Mouse (Mus musculus): ENCODE measurements around the gene Scamp2.
A peak's percentile ranks its signal among the peaks of the same experiment; 100 is the strongest.

Gene Scamp2

DNA sequence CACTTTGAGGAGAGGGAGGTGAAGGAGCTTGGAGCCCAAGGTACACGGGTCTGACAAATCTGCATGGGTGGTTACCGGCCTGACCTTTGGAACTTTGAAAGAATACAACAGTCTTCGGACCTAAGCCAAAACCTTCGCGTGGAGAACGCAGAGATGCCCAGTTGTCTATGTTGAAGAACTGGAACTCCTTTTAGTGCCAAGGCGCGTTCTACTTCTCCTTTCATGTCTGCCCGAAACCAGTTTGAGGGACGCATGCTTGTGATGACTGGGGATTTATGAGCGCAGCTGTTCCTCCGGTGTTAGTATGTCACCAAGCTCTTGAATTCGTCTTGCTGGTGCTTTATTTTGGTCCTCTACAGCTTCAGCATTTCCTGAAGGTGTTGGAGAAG, 962 bp downstream of the Scamp2 start:
- DNase-seq (ENCODE audit: low read depth, low spot score), result peak; percentile 77
- Histone ChIP-seq H3K36me3 (ENCODE audit: control insufficient read depth, insufficient read depth, low read length, poor library complexity, severe bottlenecking) (no peaks in the 10 kb centered on the region), H3K27me3 (ENCODE audit: control insufficient read depth, insufficient read depth, low read length, poor library complexity, severe bottlenecking) (no peaks in the 10 kb centered on the region)

DNA sequence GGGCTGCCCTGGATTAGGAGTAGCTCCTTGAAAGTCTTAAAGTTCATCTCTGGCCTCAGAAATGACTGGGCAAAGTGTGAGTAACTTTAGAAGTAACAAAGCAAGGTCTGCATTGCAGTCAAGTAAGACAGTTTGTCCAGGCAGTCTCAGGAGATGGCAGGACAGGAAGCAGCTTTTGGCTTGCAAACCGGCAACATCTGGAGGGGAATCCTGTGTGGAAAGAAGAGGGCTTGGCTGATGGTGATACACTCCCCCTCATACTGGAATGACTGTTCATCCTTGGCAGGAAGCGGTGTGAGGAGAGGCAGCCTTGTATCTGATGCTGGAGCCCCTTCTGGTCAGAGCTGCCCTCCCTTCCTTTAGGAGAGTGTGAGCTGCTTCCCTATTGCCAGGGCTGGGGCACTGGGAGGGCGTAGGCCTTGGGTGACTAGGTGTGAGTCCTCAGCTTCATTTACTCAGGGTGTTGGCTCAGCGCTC, 2.2 kb downstream of the Scamp2 start:
- no peaks in the 10 kb centered on the region for H3K27me3 ChIP-seq (ENCODE audit: control insufficient read depth, insufficient read depth, low read length, poor library complexity, severe bottlenecking)
- no peak for DNase-seq (ENCODE audit: low read depth, low spot score)
- peaks cover 4% of the 10 kb centered on the region for H3K36me3 ChIP-seq (ENCODE audit: control insufficient read depth, insufficient read depth, low read length, poor library complexity, severe bottlenecking)

DNA sequence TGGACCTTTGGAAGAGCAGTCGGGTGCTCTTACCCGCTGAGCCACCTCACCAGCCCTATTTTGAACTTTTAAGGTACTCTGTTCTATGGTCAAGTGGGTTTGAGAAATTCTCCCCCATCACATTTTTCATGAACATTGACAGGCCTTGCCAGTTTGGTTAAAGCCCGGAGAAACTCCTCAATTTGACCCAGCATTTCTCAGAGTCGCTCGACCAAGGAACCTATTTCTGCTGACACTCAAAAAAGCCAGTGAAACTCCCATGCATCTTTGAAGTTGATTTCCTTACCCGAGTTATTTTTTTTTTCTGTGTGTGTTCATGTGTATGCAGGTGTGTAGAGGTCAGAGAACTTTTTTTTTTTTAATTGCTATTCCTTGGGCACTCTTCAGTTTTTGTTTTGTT, 3.9 kb downstream of the Scamp2 start:
- Histone ChIP-seq H3K36me3 (ENCODE audit: control insufficient read depth, insufficient read depth, low read length, poor library complexity, severe bottlenecking) (peaks cover 7% of the 10 kb centered on the region), H3K27me3 (ENCODE audit: control insufficient read depth, insufficient read depth, low read length, poor library complexity, severe bottlenecking) (no peaks in the 10 kb centered on the region)
- no peak for DNase-seq (ENCODE audit: low read depth, low spot score)

DNA sequence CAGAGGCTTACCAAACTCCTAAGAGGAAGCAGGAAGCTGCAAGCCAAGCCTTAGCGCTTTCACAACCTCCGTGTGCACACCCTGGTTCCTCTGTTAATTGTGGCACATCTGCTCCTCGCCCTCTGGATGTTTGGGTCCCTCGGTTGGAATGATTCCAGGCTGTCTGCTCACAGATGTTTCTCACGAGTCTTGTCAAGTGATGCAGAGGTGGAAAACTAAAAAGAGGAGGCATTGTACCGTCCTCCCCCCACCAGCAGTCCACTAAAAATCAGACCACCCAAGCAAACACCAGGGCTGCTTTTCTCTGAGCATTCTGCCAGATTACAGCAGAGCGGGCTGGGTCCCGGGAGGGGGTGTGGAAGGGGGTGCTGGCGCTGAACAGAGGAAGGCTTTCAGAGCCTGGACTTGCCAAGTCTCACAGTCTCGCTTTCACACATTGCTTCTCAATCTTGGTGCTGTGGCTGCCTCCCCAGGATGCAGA, 5.0 kb downstream of the Scamp2 start:
- no peaks in the 10 kb centered on the region for H3K27me3 ChIP-seq (ENCODE audit: control insufficient read depth, insufficient read depth, low read length, poor library complexity, severe bottlenecking)
- DNase-seq (ENCODE audit: low read depth, low spot score), result peak; percentile 24
- H3K36me3 ChIP-seq (ENCODE audit: control insufficient read depth, insufficient read depth, low read length, poor library complexity, severe bottlenecking), result peaks cover 7% of the 10 kb centered on the region

DNA sequence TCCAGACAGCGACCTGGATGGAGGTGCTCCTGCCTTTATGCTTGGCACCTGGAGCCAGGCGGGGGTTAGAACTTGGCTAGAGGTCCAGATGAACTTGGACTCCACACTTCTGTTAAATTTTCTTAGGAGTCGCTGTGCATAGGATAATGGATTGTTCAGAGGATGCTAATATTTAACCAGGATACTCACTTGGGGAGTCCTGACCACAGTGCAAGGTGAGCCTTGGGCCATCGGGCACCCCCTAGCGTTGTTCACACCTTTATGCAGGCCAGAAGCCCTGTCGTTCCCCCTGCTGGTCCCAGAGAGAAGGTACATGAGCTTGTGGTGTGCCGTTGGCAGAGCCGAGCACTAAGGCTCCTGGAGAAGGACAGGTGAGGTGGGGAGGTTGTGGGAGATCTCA, 6.1 kb downstream of the Scamp2 start:
- Histone ChIP-seq H3K27me3 (ENCODE audit: control insufficient read depth, insufficient read depth, low read length, poor library complexity, severe bottlenecking) (no peaks in the 10 kb centered on the region), H3K36me3 (ENCODE audit: control insufficient read depth, insufficient read depth, low read length, poor library complexity, severe bottlenecking) (peaks cover 7% of the 10 kb centered on the region)
- DNase-seq (ENCODE audit: low read depth, low spot score), result no peak

DNA sequence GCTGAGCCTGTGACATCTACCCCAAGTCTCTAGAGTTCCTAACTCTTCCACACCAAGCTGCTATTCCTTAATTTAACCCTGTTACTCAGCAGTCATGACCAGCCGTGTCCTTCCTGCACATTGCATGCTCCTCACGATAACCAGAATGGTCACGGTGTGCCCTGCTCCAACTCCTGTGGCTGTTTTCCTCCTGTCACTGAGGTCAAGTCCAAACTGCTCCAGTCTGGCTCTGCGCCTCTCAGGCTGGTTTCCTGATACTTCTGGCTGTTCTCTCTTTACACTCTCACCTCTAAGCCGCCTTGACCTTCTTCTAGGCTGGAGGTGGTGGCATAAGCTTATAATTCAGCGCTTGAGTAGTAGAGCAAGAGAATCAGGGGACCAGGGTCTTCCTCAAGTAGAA, 7.8 kb downstream of the Scamp2 start:
- Histone ChIP-seq H3K36me3 (ENCODE audit: control insufficient read depth, insufficient read depth, low read length, poor library complexity, severe bottlenecking) (peaks cover 7% of the 10 kb centered on the region), H3K27me3 (ENCODE audit: control insufficient read depth, insufficient read depth, low read length, poor library complexity, severe bottlenecking) (no peaks in the 10 kb centered on the region)
- no peak for DNase-seq (ENCODE audit: low read depth, low spot score)

DNA sequence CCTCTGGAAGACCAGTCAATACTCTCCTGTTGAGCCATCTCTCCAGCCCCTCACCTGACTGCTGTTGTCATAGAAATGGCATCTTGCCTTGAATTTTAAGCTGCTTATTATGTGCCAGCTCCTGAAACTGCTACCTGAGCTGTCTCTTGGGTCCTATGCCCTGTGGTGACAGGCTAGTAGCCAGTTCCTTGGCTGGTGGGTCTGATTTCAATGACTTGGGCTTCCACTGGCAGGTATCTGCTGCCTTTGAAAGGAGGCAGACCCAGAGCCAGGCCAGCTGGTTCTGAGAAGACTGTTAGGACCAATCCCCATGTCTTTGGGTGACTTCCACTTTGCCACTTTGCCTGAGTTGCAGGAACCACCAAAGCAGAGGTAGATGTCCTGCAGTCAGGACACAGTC, 13.7 kb downstream of the Scamp2 start:
- peaks cover 2% of the 10 kb centered on the region; the same call in 1 of the 2 replicates for H3K36me3 ChIP-seq (ENCODE audit: control insufficient read depth, insufficient read depth, low read length, poor library complexity, severe bottlenecking)
- DNase-seq (ENCODE audit: low read depth, low spot score), result no peak
- H3K27me3 ChIP-seq (ENCODE audit: control insufficient read depth, insufficient read depth, low read length, poor library complexity, severe bottlenecking), result no peaks in the 10 kb centered on the region

DNA sequence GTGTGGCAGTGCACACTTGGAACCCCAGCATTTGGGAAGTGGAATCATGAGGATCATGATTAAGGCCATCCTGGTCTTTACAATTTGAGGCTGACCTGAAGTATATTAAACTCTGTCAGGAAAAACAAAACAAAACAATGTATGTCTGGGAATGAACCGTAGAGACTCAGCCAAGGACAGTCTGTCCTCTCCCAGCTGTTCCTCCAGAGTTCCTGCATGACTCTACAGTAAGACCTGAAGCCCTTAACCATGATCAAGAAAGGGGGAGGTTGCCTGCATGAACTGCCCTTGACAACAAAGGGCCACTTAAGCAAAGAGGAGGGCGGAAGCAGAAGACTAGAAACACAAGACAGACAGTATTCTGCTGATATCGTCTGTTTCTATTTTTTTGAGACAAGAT, 14.8 kb downstream of the Scamp2 start:
- H3K36me3 ChIP-seq (ENCODE audit: control insufficient read depth, insufficient read depth, low read length, poor library complexity, severe bottlenecking), result peaks cover 2% of the 10 kb centered on the region; the same call in 1 of the 2 replicates

DNA sequence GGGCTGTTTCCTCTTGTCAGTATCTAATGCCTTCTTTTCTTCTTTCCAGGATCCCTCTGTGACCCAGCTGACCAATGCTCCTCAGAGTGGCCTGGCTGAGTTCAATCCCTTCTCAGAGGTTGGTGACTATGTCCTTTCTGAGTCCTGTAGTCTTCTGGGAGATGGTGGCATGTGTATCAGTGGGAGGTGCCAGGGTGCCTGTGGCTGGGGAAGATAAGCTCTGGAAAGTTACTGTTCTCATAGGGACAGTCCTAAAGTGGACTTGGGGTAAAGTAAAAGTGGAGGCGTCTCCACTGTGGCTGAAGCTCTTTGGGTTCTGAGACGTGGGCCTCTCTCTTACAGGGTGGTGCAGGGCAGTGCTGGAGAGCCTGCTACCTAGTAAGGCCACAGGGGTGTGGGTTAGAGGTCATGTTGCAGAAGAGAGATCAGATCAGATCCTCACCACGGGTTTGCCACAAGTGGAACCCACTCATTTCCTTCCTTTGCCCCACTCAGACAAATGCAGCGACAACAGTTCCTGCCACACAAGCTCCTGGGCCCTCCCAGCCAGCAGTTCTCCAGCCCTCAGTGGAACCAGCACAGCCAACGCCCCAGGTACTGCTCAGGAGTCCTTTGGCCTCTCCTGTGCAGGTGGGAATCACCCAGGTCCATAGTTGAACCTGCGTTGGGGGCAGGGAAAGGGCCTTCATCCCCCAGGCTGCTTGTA, 16.6 kb downstream of the Scamp2 start:
- Histone ChIP-seq H3K27me3 (ENCODE audit: control insufficient read depth, insufficient read depth, low read length, poor library complexity, severe bottlenecking) (no peaks in the 10 kb centered on the region), H3K36me3 (ENCODE audit: control insufficient read depth, insufficient read depth, low read length, poor library complexity, severe bottlenecking) (peaks cover 7% of the 10 kb centered on the region)
- no peak for DNase-seq (ENCODE audit: low read depth, low spot score)

More for the DNA sequence above, 14.8 kb downstream of the Scamp2 start:
- DNase-seq (ENCODE audit: low read depth, low spot score), result no peak
- no peaks in the 10 kb centered on the region for H3K27me3 ChIP-seq (ENCODE audit: control insufficient read depth, insufficient read depth, low read length, poor library complexity, severe bottlenecking)

DNA sequence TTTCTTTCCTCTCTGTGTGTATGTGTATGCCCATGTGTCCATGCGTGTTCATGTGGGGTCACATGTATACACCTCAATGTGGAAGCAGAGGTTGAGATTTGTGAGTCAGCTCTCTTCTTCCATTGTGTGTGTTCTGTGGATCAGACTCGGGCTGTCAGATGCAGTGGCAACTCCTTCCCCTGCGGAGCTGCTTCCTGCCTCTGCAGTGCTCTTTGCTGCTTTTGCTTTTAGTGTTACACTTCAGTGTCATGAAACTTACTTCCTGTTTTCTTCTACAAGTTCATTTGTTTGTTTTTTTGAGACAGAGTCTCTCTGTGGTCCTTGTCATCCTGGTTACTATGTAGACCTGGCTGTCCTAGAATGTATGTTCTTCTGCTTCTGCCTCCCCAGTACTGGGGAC, 24.2 kb downstream of the Scamp2 start:
- DNase-seq (ENCODE audit: low read depth, low spot score), result no peak
- Histone ChIP-seq H3K27me3 (ENCODE audit: control insufficient read depth, insufficient read depth, low read length, poor library complexity, severe bottlenecking) (no peaks in the 10 kb centered on the region), H3K36me3 (ENCODE audit: control insufficient read depth, insufficient read depth, low read length, poor library complexity, severe bottlenecking) (peaks cover 16% of the 10 kb centered on the region)

DNA sequence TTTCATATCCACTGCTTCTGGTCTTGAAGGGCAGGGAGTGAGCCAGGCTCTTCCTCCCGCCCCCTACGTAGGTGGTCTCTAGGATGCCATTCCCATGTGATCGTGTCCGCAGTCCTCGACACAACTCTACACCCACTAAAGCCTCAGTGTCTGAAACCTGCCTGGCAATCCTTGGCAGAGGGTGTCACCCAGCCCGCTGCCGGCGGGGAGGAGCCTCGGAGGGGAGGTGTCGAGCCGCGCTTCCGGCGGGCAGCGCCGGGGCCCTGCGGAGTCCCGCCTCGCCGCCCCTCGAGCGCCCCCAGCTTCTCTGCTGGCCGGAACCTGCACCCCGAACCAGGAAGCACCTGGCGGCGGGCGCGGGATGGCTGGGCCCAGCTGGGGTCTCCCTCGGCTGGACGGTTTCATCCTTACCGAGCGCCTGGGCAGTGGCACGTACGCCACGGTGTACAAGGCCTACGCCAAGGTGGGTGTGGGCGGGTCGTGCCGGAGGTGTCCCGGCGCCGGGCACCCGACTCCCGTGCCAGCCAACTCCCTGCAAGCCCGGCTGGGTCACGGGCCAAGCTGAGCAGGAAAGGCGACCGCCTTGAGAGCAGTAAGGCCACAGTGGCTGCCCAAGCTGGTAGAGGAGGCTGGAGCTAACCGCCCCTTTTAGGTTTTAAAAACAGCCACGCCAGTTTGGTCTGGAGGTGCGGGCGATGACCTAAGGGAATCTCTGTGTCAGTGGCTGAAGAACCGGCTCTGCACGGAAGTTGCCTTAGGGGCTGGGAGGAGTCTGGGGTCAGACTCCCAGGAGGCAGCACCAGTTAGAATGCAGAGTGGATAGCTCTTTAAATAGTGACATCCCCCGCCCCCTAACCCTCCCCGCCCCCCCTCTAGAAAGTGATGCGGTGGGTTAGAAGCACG, 28.7 kb downstream of the Scamp2 start, which contains the start of gene Ulk3:
Gene Ulk3, plus strand, starts transcription at position 229 of the 903 bp plus-strand sequence.
- Histone ChIP-seq H3K36me3 (ENCODE audit: control insufficient read depth, insufficient read depth, low read length, poor library complexity, severe bottlenecking) (peaks cover 11% of the 10 kb centered on the region), H3K27me3 (ENCODE audit: control insufficient read depth, insufficient read depth, low read length, poor library complexity, severe bottlenecking) (no peaks in the 10 kb centered on the region; the same call in 1 of the 2 replicates)
- DNase-seq (ENCODE audit: low read depth, low spot score), result peak; percentile 82

DNA sequence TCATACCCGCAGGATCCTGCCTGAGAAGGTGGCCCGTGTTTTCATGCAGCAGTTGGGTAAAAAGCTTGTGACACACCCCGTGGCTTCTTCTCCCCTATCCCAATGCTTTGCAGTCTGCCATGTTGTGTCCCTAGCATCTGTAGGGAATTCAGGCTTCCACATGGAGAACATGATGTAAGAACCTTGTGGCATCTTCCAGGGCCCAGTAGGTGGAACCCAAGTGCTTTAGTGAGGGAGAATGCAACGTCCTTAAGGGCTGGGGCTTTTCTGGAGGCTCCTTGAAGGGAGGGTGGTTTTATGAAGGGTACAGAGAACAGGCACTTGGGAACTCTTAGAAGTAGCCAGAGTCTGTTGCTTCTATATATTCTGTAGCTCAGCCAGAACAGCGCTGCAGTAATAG, 30.0 kb downstream of the Scamp2 start:
- H3K36me3 ChIP-seq (ENCODE audit: control insufficient read depth, insufficient read depth, low read length, poor library complexity, severe bottlenecking), result peaks cover 12% of the 10 kb centered on the region
- DNase-seq (ENCODE audit: low read depth, low spot score), result no peak
- H3K27me3 ChIP-seq (ENCODE audit: control insufficient read depth, insufficient read depth, low read length, poor library complexity, severe bottlenecking), result no peaks in the 10 kb centered on the region; the same call in 1 of the 2 replicates

DNA sequence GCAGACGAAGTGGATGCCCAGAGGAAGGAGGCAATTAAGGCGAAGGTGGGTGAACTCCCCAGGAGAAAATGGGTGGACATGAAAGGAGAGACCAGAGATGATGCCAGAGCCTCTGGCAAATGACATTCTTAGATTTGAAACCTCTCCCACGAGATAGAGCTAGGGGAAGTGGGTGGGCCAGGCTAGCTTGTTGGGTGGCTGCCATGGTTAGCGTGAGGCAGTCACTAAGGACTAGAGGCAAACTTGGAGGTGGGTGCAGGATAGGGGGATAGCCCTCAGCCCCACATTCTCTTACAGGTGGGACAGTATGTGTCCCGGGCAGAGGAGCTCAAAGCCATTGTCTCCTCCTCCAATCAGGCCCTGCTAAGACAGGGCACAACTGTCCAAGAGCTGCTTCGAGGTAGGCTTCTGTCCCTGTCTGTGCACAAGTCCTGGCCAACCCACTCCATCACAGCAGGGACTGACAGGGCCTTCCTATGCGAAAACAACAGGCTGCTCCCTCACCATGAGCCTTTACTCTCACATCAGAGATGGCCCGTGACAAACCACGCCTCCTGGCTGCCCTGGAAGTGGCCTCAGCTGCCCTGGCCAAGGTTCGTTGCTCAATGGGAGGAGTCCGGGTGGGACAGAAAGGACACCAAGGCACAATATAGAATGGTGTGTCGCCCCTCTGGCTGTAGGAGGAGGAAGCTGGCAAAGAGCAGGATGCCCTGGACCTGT, 32.9 kb downstream of the Scamp2 start:
- H3K36me3 ChIP-seq (ENCODE audit: control insufficient read depth, insufficient read depth, low read length, poor library complexity, severe bottlenecking), result peaks cover 8% of the 10 kb centered on the region; the same call in 1 of the 2 replicates
- H3K27me3 ChIP-seq (ENCODE audit: control insufficient read depth, insufficient read depth, low read length, poor library complexity, severe bottlenecking), result no peaks in the 10 kb centered on the region; the same call in 1 of the 2 replicates
- no peak for DNase-seq (ENCODE audit: low read depth, low spot score)

DNA sequence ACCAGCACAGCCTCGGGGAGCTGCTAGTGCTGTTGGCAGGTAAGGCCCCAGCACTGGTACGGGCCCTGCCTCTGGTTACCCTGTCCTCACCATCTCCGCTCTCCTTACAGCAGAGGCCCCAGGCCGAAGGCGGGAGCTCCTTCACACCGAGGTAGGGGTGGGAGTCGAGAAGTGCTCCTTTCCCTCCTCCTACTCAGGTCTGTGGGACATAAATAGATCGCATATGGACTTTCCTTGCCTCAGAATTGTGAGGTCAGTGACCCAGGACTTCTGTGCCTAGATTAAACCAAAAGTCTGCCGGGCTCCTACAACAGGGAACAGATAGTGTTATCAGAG, 33.4 kb downstream of the Scamp2 start:
- no peaks in the 10 kb centered on the region; the same call in 1 of the 2 replicates for H3K27me3 ChIP-seq (ENCODE audit: control insufficient read depth, insufficient read depth, low read length, poor library complexity, severe bottlenecking)
- DNase-seq (ENCODE audit: low read depth, low spot score), result no peak
- peaks cover 8% of the 10 kb centered on the region; the same call in 1 of the 2 replicates for H3K36me3 ChIP-seq (ENCODE audit: control insufficient read depth, insufficient read depth, low read length, poor library complexity, severe bottlenecking)
